Mouse (Mus musculus): ENCODE measurements around the gene Ccdc162. TPM values are rescaled to one million over a fixed set of nuclear protein-coding genes. Genes with fewer than 3 reads are reported as not detected.

The Ccdc162 gene
- total and polyA plus RNA-seq, 2 experiments from 2014 or later, result 0.64 to 2.4 TPM

DNA sequence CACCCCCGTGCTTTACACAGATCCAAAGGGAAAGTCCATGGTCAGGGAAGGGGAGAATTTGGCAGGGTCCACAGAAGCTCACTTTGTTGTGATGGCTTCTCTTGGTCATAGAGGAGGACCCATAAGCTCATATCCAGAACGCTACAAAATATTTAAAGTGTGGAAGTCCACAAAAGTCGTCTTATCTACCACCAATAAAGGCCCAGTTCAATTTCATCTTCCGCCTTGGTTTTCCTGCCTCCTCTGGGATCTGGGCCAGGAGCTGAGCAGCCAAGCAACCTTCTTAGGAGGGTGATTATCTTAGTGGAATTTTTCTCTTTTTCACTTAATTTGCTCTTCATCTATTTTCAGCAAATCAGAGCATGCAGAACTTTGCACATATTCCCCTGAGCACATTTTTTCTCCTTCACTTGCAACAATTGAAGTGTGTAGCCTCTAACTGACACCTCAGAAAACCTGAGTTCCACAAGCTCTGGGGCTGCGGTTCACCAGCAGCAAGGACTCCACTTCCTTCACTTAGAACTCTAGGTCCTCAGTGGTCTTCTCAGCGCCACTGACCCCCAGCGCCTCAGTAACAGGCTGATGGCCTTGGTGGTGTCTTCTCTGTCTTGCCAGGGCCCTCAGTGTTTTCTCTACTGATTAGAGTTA, 114.4 kb downstream of the Ccdc162 start:
- Histone ChIP-seq H3K9ac (replicated peaks; ENCODE audit: low read length, poor library complexity, severe bottlenecking) (no peak overlapping the region), H3K27me3 (ENCODE audit: insufficient read depth, low read length) (no peaks in the 10 kb centered on the region), H3K4me2 (ENCODE audit: low read depth, low read length, poor library complexity, severe bottlenecking) (no peak overlapping the region), H3K9me3 (ENCODE audit: low read length) (no peaks in the 10 kb centered on the region), H3K4me3 (ENCODE audit: low read depth, low read length) (no peak overlapping the region), H3K27ac (ENCODE audit: low read depth, low read length) (no peak overlapping the region), H3K36me3 (ENCODE audit: insufficient read depth, low read length) (no peaks in the 10 kb centered on the region), H3K4me1 (ENCODE audit: insufficient read depth, low read length) (no peaks in the 10 kb centered on the region)
- DNase-seq (ENCODE audit: low spot score) (peak; percentile 8), ATAC-seq (ENCODE audit: low FRiP score) (no peak)
- 79% methylated on average over 7 of the region's 7 CpGs for WGBS
- no peak for TF ChIP-seq CTCF (IDR thresholded peaks at IDR 0.05)

DNA sequence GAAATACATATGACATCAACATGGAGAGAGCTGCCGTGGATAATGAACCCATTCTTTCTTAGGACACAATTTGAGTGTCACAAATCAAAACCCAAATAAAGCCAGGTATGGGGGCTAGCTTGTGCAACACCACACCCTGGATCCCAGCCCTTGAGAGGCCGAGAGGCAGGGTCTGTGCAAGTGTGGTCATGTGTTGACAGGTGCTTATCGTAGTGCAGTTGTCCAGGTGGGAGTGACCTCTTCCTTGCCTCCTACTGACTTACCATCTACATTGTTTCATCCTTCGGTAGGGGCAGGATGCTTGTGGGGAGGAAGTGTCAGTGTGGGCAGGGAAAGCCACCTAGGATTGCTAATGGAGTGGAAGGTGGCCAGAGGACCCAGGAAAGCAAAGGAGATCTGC, 115.1 kb downstream of the Ccdc162 start:
- no peak overlapping the region for H3K27ac ChIP-seq (ENCODE audit: low read depth, low read length)
- H3K4me3 ChIP-seq (ENCODE audit: low read depth, low read length), result no peak overlapping the region
- 85% methylated on average over 4 of the region's 4 CpGs for WGBS
- H3K9me3 ChIP-seq (ENCODE audit: low read length), result no peaks in the 10 kb centered on the region
- H3K4me1 ChIP-seq (ENCODE audit: insufficient read depth, low read length), result no peaks in the 10 kb centered on the region
- ATAC-seq (ENCODE audit: low FRiP score), result no peak
- no peaks in the 10 kb centered on the region for H3K36me3 ChIP-seq (ENCODE audit: insufficient read depth, low read length)
- no peaks in the 10 kb centered on the region for H3K27me3 ChIP-seq (ENCODE audit: insufficient read depth, low read length)
- TF ChIP-seq CTCF (IDR thresholded peaks at IDR 0.05), result no peak
- DNase-seq (ENCODE audit: low spot score), result no peak
- H3K9ac ChIP-seq (replicated peaks; ENCODE audit: low read length, poor library complexity, severe bottlenecking), result no peak overlapping the region
- H3K4me2 ChIP-seq (ENCODE audit: low read depth, low read length, poor library complexity, severe bottlenecking), result no peak overlapping the region

DNA sequence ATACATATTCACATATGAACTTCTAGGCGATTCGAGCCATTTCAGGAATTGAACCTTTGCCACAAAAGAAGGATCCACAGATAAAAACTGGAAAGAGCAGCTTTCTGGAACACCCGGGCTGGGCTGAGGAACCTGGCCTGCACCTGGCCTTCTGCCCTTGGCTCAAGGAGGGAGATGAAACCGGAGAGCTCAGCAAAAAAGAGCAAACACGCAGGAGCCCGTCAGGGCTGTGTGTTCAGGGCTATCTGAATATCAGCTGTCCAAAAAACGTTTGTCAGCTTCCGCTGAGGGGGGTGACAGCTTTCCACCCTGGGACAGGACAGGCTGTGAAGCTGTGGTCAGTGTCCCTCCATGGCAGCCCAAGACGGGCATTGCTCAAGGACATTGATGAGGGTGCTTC, 117.4 kb downstream of the Ccdc162 start:
- no peak for TF ChIP-seq CTCF (IDR thresholded peaks at IDR 0.05)
- DNase-seq (ENCODE audit: low spot score) (no peak), ATAC-seq (ENCODE audit: low FRiP score) (no peak)
- H3K4me1 ChIP-seq (ENCODE audit: insufficient read depth, low read length), result no peaks in the 10 kb centered on the region
- WGBS, result 89% methylated on average over 9 of the region's 9 CpGs
- no peaks in the 10 kb centered on the region for H3K9me3 ChIP-seq (ENCODE audit: low read length)
- H3K9ac ChIP-seq (replicated peaks; ENCODE audit: low read length, poor library complexity, severe bottlenecking), result no peak overlapping the region
- H3K4me2 ChIP-seq (ENCODE audit: low read depth, low read length, poor library complexity, severe bottlenecking), result no peak overlapping the region
- no peak overlapping the region for H3K4me3 ChIP-seq (ENCODE audit: low read depth, low read length)
- no peak overlapping the region for H3K27ac ChIP-seq (ENCODE audit: low read depth, low read length)
- no peaks in the 10 kb centered on the region for H3K36me3 ChIP-seq (ENCODE audit: insufficient read depth, low read length)
- no peaks in the 10 kb centered on the region for H3K27me3 ChIP-seq (ENCODE audit: insufficient read depth, low read length)

DNA sequence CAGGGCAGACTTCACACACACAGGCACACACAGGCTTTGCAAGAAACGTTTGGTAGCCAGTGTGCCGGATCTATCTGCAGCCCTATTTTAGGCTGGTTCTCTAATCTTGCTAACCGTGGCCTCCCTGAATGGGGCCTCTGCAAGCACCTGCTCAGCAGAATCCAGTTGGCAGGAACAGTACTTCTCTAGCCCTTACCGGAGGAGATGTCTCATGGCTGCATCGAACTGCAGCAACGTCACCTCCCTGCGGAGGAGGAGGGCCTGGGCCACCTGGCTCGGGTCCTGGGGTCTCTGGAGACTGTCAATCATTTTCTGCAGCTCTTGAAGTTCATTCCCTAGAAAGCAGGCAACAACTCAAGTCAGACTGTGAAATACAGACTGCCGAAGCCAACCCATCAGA, 118.2 kb downstream of the Ccdc162 start:
- Histone ChIP-seq H3K27ac (ENCODE audit: low read depth, low read length) (no peak overlapping the region), H3K9me3 (ENCODE audit: low read length) (no peaks in the 10 kb centered on the region), H3K36me3 (ENCODE audit: insufficient read depth, low read length) (no peaks in the 10 kb centered on the region), H3K4me1 (ENCODE audit: insufficient read depth, low read length) (no peaks in the 10 kb centered on the region), H3K4me2 (ENCODE audit: low read depth, low read length, poor library complexity, severe bottlenecking) (no peak overlapping the region), H3K9ac (replicated peaks; ENCODE audit: low read length, poor library complexity, severe bottlenecking) (no peak overlapping the region), H3K4me3 (ENCODE audit: low read depth, low read length) (no peak overlapping the region), H3K27me3 (ENCODE audit: insufficient read depth, low read length) (no peaks in the 10 kb centered on the region)
- WGBS, result 43% methylated on average over 9 of the region's 9 CpGs
- TF ChIP-seq CTCF (IDR thresholded peaks at IDR 0.05), result no peak
- ATAC-seq (ENCODE audit: low FRiP score), result no peak
- DNase-seq (ENCODE audit: low spot score), result no peak

DNA sequence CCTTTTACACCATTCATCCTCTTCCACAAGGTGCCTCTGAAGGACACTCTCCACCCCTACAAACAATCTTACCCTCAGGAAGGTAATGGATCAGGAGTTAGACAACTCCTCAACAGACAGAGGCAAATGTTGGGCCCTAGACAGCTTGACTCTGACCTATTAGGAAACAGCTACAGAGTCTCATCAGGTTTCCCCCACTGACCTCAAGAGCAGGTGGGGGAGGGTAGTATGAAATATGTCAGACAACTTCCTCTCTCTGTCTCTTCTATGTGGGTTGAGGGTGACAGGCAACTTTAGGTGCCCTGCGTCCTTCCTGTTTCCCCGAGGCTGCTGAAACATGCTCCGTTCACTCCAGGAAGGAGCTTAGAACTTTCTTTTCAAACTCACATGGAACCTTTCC, 120.9 kb downstream of the Ccdc162 start:
- no peaks in the 10 kb centered on the region for H3K27me3 ChIP-seq (ENCODE audit: insufficient read depth, low read length)
- ATAC-seq (ENCODE audit: low FRiP score), result no peak
- no peak for DNase-seq (ENCODE audit: low spot score)
- H3K9me3 ChIP-seq (ENCODE audit: low read length), result no peaks in the 10 kb centered on the region
- no peak overlapping the region for H3K4me2 ChIP-seq (ENCODE audit: low read depth, low read length, poor library complexity, severe bottlenecking)
- no peaks in the 10 kb centered on the region for H3K4me1 ChIP-seq (ENCODE audit: insufficient read depth, low read length)
- no peak overlapping the region for H3K4me3 ChIP-seq (ENCODE audit: low read depth, low read length)
- no peaks in the 10 kb centered on the region for H3K36me3 ChIP-seq (ENCODE audit: insufficient read depth, low read length)
- no peak overlapping the region for H3K9ac ChIP-seq (replicated peaks; ENCODE audit: low read length, poor library complexity, severe bottlenecking)
- WGBS, result 95% methylated on average over 3 of the region's 3 CpGs
- no peak for TF ChIP-seq CTCF (IDR thresholded peaks at IDR 0.05)
- H3K27ac ChIP-seq (ENCODE audit: low read depth, low read length), result no peak overlapping the region

DNA sequence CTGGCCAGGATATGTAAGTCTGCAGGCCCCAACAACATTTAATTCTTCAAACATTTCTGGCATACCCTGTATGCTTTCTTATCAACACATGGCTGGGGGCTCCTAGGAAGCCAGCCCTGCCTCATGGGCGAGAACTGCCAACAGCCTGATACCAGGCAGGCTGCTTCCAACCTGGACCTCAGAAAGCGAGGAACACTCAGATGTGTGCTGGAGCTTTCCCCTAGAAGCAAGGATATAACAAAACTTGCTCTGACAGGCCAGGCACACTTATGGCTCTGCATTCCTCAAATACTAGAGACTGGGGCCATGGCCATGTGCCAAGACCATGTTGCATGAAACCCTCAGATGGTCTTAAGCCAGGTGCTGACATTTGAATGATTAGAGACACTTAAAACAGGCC, 121.5 kb downstream of the Ccdc162 start:
- Histone ChIP-seq H3K27me3 (ENCODE audit: insufficient read depth, low read length) (no peaks in the 10 kb centered on the region), H3K27ac (ENCODE audit: low read depth, low read length) (no peak overlapping the region), H3K4me2 (ENCODE audit: low read depth, low read length, poor library complexity, severe bottlenecking) (no peak overlapping the region), H3K4me3 (ENCODE audit: low read depth, low read length) (no peak overlapping the region), H3K4me1 (ENCODE audit: insufficient read depth, low read length) (no peaks in the 10 kb centered on the region), H3K36me3 (ENCODE audit: insufficient read depth, low read length) (no peaks in the 10 kb centered on the region), H3K9me3 (ENCODE audit: low read length) (no peaks in the 10 kb centered on the region), H3K9ac (replicated peaks; ENCODE audit: low read length, poor library complexity, severe bottlenecking) (no peak overlapping the region)
- TF ChIP-seq CTCF (IDR thresholded peaks at IDR 0.05), result no peak
- ATAC-seq (ENCODE audit: low FRiP score) (no peak), DNase-seq (ENCODE audit: low spot score) (no peak)
- WGBS, result 86% methylated on average over 2 of the region's 2 CpGs

Measured in midbrain, postnatal 0 days (tissue).